42 mouse cellular contexts compared by ENCODE assay signal in genomic region chr4:32587543-32587942, GRCm38 (mm10). TPM values are rescaled to one million over a fixed set of nuclear protein-coding genes. Genes with fewer than 3 reads are reported as not detected.
A peak's percentile ranks its signal among the peaks of the same experiment; 100 is the strongest.
DNase-seq lines count a peak whose midpoint lies in the region; ATAC-seq and TF ChIP-seq lines count a peak whose summit lies in the region.
"Had no signal": no experiment of that assay in that cellular context is flagged by ENCODE, and none has a peak within 500 bp of the region (broad histone marks: within the 10 kb centered on the region; RNA-seq: fewer than 3 reads in every experiment).

No protein-coding gene starts in this region.

- H3K4me1 ChIP-seq in CH12.LX (ENCODE audit: control insufficient read depth in 1 of 2, insufficient read depth in 2 of 2), result peaks cover 8 to 17% of the 10 kb centered on the region in 2 experiments
- H3K4me1 ChIP-seq: embryonic facial prominence, embryonic 10.5 days; embryonic facial prominence, embryonic 15.5 days; forebrain, embryonic 12.5 days; hindbrain, embryonic 12.5 days; liver, embryonic 15.5 days; midbrain, embryonic 13.5 days had no signal

- no peaks in the 10 kb centered on the region for H3K79me2 ChIP-seq in CH12.LX (replicated peaks; ENCODE audit: control insufficient read depth, extremely low read depth, insufficient read depth, poor library complexity, severe bottlenecking)

- no peak overlapping the region for H3K9ac ChIP-seq in CH12.LX (ENCODE audit: insufficient read depth, low read depth)
- H3K9ac ChIP-seq: embryonic facial prominence, embryonic 15.5 days; forebrain, embryonic 12.5 days; hindbrain, embryonic 12.5 days; liver, embryonic 15.5 days; lung, embryonic 14.5 days; midbrain, embryonic 13.5 days had no signal

- dilution Hi-C loops in CH12.LX (cut with MboI; ENCODE audit: extremely low pct_ligation_motif_present, extremely low pct_unique_long_range_greater_than_20kb, low sequenced_read_pairs), result no loop called here

- TF ChIP-seq POLR2A in CH12.LX (IDR thresholded peaks at IDR 0.05; ENCODE audit: low read depth, low read length), result no peak

- ATAC-seq in frontal cortex, adult (ENCODE audit: low TSS enrichment), result no peak
- ATAC-seq: hindbrain, postnatal 0 days; intestine, postnatal 0 days; midbrain, embryonic 13.5 days had no signal

- H3K27ac ChIP-seq in CH12.LX (ENCODE audit: insufficient read depth, low read depth), result no peak overlapping the region
- H3K27ac ChIP-seq: embryonic facial prominence, embryonic 10.5 days; embryonic facial prominence, embryonic 15.5 days; forebrain, embryonic 12.5 days; hindbrain, embryonic 12.5 days; hindbrain, postnatal 0 days; liver, embryonic 15.5 days; midbrain, embryonic 13.5 days had no signal

- peak overlapping the region; percentile 62 for H3K4me2 ChIP-seq in CH12.LX (ENCODE audit: insufficient read depth, low read depth, poor library complexity, severe bottlenecking)
- H3K4me2 ChIP-seq: embryonic facial prominence, embryonic 15.5 days; forebrain, embryonic 12.5 days; heart, embryonic 11.5 days; hindbrain, embryonic 12.5 days; liver, embryonic 15.5 days; lung, embryonic 14.5 days; midbrain, embryonic 13.5 days had no signal

- DNase-seq in A20 (ENCODE audit: low read depth, low spot score) (peak; percentile 69), CH12.LX (ENCODE audit: extremely low read depth) (peak; percentile 39)
- peak; percentile 79 for DNase-seq in induced T-regulatory cell, adult 2 months (ENCODE audit: low read depth)
- DNase-seq in naive thymus-derived CD4-positive, alpha-beta T cell, adult 2 months (ENCODE audit: low read depth), result peak; percentile 52
- DNase-seq in lung, postnatal 36 days, result no peak
- DNase-seq in urinary bladder, postnatal 10 days (ENCODE audit: low spot score), result no peak
- DNase-seq: adrenal gland, postnatal 36 days; cerebellum, adult 18-20 months; cerebellum, postnatal 10 days; gastrocnemius, postnatal 25 days; heart, adult 18-20 months; heart, postnatal 36 days; kidney, adult 9 months; kidney, postnatal 14 days; lung, embryonic 14.5 days; lung, postnatal 14 days; right cerebral cortex, postnatal 25 days; thymus, adult 2 months; thymus, postnatal 4 days had no signal

- no peak for TF ChIP-seq EP300 in CH12.LX (IDR thresholded peaks at IDR 0.05; ENCODE audit: low read length)

- no peak for TF ChIP-seq CTCF in CH12.LX (conservative IDR thresholded peaks at IDR 0.05 in 1 of 2, IDR thresholded peaks at IDR 0.05 in 1 of 2; ENCODE audit: low read depth in 2 of 2, low read length in 2 of 2)

- H3K4me3 ChIP-seq in CH12.LX (replicated peaks in 1 of 3; ENCODE audit: low read depth in 2 of 3, low read length in 2 of 3, poor library complexity in 1 of 3), result peak overlapping the region in 1 of 3 experiments; percentile 5
- H3K4me3 ChIP-seq: embryonic facial prominence, embryonic 10.5 days; embryonic facial prominence, embryonic 15.5 days; forebrain, embryonic 12.5 days; hindbrain, embryonic 12.5 days; liver, embryonic 15.5 days; midbrain, embryonic 13.5 days had no signal

- H3K9me3 ChIP-seq in CH12.LX (replicated peaks; ENCODE audit: low read length), result no peaks in the 10 kb centered on the region
- H3K9me3 ChIP-seq: embryonic facial prominence, embryonic 10.5 days; embryonic facial prominence, embryonic 15.5 days; forebrain, embryonic 12.5 days; G1E; hindbrain, embryonic 12.5 days; liver, embryonic 15.5 days; megakaryocyte, embryonic 14.5 days; midbrain, embryonic 13.5 days had no signal

- in situ Hi-C loops in CH12.LX (cut with MboI; ENCODE audit: low pct_ligation_motif_present, low pct_unique_long_range_greater_than_20kb, low sequenced_read_pairs), result loop anchor here (10.0 kb wide), 1 partner anchor 527 kb away; no protein-coding TSS in a partner anchor

- H3K27me3 ChIP-seq in CH12.LX (replicated peaks), result no peaks in the 10 kb centered on the region
- H3K27me3 ChIP-seq: embryonic facial prominence, embryonic 15.5 days; forebrain, embryonic 12.5 days; hindbrain, embryonic 12.5 days; liver, embryonic 15.5 days; megakaryocyte, embryonic 14.5 days; midbrain, embryonic 13.5 days had no signal

- TF ChIP-seq RAD21 in CH12.LX (IDR thresholded peaks at IDR 0.05; ENCODE audit: low read depth, low read length), result no peak

- H3K36me3 ChIP-seq in CH12.LX (replicated peaks in 1 of 2; ENCODE audit: control insufficient read depth in 1 of 2, insufficient read depth in 1 of 2, low read length in 1 of 2), result no peaks in the 10 kb centered on the region
- H3K36me3 ChIP-seq: embryonic facial prominence, embryonic 10.5 days; embryonic facial prominence, embryonic 15.5 days; forebrain, embryonic 12.5 days; G1E; hindbrain, embryonic 12.5 days; liver, embryonic 15.5 days; midbrain, embryonic 13.5 days had no signal

TF ChIP-seq in CH12.LX, 34 proteins besides CTCF, POLR2A, EP300 and RAD21:
- TF ChIP-seq USF1 (IDR thresholded peaks at IDR 0.05; ENCODE audit: low read depth, low read length) (no peak), BHLHE40 (IDR thresholded peaks at IDR 0.05; ENCODE audit: low read depth, low read length) (peak; percentile 16; the same call in 1 of the 2 replicates)

RNA-seq across cellular contexts. Expression of gene Gja10, which starts 15.0 kb away (rescaled TPM):
- total RNA-seq in CH12.LX (2012; rRNA removed) (not detected in 2 replicates), CH12.LX (2014; rRNA removed) (not detected in 2 replicates)
- polyA plus RNA-seq in CH12.LX (2012; ENCODE audit: insufficient read length, low read depth), result 0.13 TPM in 1 of 2 replicates, not detected in the other
- total RNA-seq: adrenal gland, adult 18-20 months; adrenal gland, postnatal 36 days; G1E; gastrocnemius, adult 18-20 months; gastrocnemius, postnatal 25 days; heart, adult 18-20 months; heart, postnatal 36 days; hindbrain, postnatal 0 days; layer of hippocampus, adult 18-20 months; layer of hippocampus, postnatal 10 days; left cerebral cortex, adult 18-20 months; left cerebral cortex, postnatal 14 days; neutrophil, adult 5-6 weeks had no signal
- polyA plus RNA-seq: brain, embryonic 14.5 days; embryonic facial prominence, embryonic 15.5 days; forebrain, embryonic 12.5 days; G1E; heart, embryonic 11.5 days; heart, embryonic 16.5 days; hindbrain, embryonic 12.5 days; intestine, postnatal 0 days; limb, embryonic 11.5 days; lung, embryonic 14.5 days; midbrain, embryonic 13.5 days; neural tube, embryonic 11.5 days had no signal

RNA-seq across cellular contexts. Expression of gene Casp8ap2, which starts 27.7 kb away (rescaled TPM):
- total RNA-seq in CH12.LX (2012; rRNA removed) (26.3 and 34.1 TPM in 2 replicates), CH12.LX (2014; rRNA removed) (43.4 and 58.6 TPM in 2 replicates)
- 27.2 and 30.6 TPM in 2 replicates for polyA plus RNA-seq in CH12.LX (2012; ENCODE audit: insufficient read length, low read depth)

Comparison
In these comparisons a context has a peak if more than half of its experiments do, and no peak if none do; other contexts are left out.
1. DNase-seq: peak in A20 (single experiment), CH12.LX (single experiment), induced T-regulatory cell, adult 2 months (single experiment) and naive thymus-derived CD4-positive, alpha-beta T cell, adult 2 months (single experiment); none in lung, postnatal 36 days (single experiment) and urinary bladder, postnatal 10 days (single experiment).